Mouse (Mus musculus) brain, adult 2 months (tissue): ENCODE data around the gene Fkbp6.

Experiments
- DNase-seq: peaks from one replicate; pipeline ENCODE4 v3.0.0; 2011; ENCODE audit warnings: low read depth, low spot score

Fkbp6 gene

GRCm38 (mm10) chr5:135352995-135353394 is 3.2 kb upstream of the Fkbp6 start, which contains the start of gene Trim50:
Gene Trim50, plus strand, starts transcription at chr5:135353295.
- no peak for DNase-seq

DNA sequence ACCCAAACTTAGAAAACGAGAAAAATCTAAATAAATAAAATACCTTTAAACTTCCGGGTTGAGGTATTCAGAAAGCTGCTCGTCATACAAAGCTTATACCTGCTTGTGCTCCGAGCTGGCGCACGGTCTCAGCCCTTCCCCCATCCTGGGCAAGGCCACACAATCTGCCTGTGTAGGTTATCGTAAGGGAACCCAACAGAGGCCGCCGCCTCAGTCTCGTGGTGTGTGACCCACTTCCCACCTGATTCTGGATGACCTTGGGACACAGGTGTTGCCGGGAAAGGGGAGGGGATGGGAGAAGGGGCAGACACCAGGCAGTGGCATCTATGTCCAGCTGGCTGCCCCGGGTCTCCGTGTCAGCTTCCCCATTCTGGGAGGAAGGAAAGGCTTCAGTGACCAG is 1.8 kb upstream of the Fkbp6 start:
- DNase-seq = no peak

DNA sequence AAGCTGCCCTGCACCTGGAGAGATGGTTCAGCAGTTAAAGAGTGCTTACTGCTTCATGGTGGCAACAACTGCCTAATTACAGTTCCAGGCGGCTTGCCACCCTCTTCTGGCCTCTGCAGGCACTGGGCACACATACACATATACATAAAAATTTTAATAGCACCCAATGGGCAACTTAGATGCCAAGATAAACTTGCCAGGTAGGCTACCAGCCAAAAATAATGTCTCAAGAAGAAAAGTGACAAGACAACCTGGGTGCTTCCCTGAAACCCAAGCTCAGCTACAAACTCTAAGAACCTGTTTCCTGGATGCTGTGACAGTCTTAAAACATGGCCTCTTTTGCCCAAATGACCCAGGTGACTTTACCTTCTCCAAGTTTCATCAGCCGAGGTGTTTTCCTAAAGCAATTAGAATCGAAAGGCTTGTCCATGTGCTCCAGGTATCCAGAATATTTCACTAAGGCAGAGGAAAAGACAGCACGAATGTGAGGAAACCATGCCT is 2.3 kb downstream of the Fkbp6 start:
- DNase-seq = no peak

DNA sequence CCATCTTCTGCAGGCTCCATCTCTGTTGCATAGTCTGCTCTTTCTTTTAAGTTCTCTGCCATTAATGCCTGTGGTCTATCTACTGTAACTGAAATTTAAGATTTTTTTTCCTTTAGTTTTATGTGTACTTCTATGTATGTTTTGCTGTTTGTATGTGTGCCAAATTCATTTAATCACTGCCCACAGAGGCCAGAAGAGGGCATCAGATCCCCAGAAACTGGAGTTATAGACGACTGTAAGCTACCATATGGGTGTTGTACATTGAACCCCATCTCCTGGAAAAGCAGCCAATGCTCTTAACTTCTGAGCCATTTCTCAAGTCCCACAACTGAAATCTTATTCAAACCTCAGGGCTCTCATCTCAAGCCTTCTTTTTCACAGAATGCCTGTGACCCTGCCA is 3.4 kb downstream of the Fkbp6 start:
- no peak for DNase-seq

- no peak for DNase-seq
Measured at GRCm38 (mm10) chr5:135345989-135346388, 3.9 kb downstream of the Fkbp6 start.

DNA sequence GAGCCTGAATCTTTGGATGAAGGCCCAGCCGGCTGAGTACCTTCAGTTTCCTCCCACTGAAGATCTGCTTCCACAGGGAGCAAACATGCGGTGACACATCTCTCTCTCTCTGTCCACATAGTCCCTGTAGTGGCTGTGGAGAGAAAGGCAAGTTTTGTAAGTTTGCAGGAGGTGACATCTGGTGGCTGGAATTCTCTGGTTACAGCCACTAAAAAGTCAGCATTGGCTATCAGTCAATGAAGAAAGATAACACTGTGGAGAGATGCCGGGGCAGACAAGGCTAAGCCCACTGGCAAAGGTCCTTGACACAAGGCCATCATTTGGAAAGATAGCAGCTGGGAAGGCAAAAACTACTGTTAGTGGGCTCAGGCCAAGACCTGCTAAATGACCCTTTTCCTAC is 12.3 kb downstream of the Fkbp6 start:
- DNase-seq = peak; percentile 24

DNA sequence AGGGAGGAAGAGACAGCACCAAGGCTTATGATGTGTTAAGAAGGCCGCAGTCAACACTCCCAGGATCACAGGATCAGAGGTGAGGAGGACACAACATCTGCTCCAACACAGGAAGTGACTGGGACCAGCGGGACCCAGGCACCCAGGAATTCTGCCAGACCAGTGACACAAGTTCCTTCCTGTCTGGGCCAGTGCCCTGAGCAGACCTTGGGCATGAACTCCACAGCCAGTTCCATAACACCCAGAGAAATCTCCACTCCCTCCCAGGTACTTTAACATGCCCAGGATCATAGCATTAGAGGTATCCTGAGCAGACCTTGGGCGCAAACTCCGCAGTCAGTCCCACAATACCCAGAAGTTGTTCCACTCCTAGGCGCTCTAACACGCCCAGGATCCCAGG is 18.7 kb downstream of the Fkbp6 start:
- DNase-seq = no peak

GRCm38 (mm10) chr5:135330201-135330600 is 19.6 kb downstream of the Fkbp6 start:
- no peak for DNase-seq

DNA sequence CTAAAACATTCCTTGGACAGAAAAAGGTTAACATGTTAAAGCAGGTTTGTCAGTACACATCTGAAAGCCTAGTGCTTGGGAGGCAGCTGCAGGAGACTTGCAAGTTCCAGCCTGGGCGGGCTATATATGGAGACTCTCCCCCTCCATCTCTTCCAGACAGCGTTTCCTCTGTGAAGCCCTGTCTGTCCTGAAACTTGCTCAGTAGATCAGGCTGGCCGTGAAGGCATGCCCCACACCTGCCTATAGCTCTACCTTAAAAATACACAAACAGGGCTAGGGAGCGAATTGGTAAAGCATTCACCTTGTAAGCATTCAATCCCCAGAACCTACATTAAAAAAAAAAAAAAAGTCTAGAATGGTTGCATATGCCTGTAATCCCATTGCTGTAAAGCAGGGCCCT is 20.4 kb downstream of the Fkbp6 start:
- no peak for DNase-seq

- DNase-seq = peak; percentile 41
Measured at GRCm38 (mm10) chr5:135326121-135326659, 23.7 kb downstream of the Fkbp6 start.

DNA sequence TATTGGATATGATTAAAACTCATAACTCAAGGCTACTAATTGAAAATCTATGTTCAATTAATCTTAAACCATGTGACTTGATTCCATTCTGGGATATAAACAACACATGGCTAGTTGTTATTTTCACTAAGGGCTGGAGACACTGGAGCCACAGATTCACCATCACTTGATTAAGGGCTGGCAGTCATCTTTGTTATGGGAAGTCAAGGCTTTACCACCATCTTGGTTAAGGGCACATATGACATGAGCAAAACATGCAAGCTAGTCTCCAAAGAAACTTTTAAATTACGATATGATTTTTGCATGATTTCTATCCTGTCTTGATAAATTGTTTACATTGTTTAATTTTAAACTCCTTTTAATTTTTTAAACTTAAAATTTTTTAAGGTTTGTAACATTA is 27.6 kb downstream of the Fkbp6 start:
- no peak for DNase-seq

DNA sequence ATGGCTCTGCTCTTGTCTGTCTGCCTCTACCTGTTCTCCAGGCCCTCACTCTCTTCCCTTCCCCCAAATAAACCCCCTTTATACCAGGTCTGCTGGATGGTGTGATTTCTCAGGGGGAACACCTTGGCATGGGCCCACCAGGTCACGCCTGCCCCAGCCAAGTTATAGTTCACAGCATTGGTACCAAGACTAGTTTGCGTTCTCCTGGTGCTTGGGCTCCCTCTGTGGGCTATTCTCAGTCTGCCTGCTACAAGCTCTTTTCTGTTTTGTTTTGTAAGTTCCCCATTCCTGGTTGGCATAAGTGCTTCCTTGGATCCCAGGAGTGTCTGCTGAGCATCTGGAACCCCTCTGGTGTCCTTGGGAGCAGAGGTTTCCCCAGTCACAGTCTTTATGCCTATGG is 30.0 kb downstream of the Fkbp6 start:
- DNase-seq = peak; percentile 4

DNA sequence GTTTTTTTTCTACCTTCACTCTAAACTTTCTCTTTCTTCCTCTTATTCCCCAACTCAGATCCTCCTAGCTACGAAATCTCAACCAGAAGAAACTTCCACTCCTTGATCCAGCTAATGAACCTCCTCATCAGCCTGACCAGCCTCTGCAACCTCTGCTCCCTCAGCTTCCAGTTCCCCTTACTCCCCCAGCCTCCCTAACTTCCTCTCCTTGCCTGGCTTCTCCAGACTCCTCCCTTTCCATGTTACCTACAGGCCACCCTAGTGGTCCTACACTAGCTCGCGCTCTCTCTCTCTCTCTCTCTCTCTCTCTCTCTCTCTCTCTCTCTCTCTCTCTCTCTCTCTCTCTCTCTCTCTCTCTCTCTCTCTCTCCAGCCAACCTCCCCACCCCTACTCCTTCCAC is 33.7 kb downstream of the Fkbp6 start:
- DNase-seq = no peak

DNA sequence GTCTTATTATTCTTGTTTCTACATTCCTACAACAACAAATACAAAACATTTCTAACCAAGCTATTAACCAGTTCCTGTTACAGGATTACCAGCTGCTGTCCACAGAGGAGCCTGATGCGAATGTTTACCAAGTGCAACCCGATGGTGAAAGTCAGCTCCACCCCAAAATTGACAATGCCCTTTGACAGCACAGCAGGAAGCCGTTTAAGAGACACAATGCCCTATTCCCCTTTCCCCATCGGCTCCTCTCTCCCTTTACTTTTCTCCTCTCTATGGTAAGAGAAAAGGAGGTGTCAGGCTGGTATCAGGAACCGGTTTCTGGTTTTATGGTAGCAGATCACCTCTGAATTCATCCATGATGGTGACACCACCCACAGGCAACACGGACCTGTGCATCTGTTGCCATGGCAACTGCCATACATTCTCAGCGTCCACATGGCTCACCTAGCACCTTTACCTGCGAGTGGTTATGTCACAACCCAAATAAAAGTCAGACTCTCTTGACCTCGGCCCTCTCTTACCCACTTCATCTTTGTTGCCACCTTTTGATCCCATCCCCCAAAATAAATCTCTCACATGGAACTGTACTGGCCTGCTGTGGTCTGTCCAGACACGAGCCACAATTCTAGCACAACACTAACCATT is 43.4 kb downstream of the Fkbp6 start:
- DNase-seq = no peak

GRCm38 (mm10) chr5:135302454-135302853 is 47.4 kb downstream of the Fkbp6 start:
- peak; percentile 17 for DNase-seq

DNA sequence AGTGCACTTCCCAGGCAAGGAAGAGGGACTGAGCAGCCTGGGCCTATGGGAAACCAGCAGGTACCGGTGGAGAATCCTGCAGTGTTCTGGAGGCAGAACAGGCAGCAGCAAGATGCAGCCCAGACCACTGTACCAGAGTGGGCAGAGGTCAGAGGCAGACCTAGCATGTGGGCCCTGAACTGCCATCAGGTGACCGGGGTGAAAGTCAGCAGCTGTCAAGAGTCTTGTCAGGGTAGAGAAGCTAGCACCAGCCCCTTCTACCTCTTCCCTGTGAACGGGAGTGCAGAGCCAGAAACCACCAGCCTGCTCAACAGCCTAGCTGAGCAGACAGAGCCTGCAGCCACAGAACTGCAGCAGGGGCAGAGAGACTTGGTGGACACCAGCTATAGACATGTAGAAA is 47.9 kb downstream of the Fkbp6 start:
- no peak for DNase-seq

DNA sequence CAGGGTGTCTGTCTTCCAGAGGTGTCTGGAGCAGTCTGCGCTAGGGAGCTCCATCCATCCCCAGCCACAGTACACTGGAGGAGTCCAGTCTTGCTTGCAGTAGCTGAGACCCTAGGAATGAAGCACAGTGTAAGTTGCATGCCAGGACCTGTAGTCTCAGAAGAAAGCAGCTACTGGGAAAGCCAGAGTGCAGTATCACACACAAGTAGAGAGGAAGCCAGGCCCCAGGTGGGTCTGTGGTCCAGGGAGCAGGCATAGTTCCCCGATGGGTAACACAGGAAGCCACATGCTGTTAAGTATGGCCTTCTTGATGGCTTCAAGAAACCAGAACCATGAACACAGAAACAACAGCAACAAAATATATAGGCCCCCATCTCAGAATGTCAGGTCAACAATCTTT is 57.8 kb downstream of the Fkbp6 start:
- no peak for DNase-seq

DNA sequence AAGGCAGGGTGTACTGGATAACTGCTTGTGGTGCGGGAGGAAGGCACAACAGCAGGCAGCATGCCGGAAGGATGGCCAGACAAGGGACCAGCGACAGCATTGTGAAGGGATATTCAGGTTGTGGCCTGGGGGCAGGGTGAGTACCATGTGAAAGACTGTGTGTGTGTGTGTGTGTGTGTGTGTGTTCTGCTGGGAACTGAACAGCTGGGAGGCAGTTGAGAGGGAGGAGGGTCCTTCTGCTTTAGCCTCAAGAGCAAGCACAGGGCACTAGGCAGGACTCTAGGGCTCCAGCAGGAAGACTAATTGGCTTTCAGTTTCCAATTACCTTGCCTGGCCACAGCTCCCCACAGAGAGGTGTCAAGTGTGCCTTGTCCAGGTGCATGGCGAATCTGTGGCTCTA is 58.7 kb downstream of the Fkbp6 start:
- no peak for DNase-seq

GRCm38 (mm10) chr5:135290703-135291102 is 59.1 kb downstream of the Fkbp6 start:
- no peak for DNase-seq

DNA sequence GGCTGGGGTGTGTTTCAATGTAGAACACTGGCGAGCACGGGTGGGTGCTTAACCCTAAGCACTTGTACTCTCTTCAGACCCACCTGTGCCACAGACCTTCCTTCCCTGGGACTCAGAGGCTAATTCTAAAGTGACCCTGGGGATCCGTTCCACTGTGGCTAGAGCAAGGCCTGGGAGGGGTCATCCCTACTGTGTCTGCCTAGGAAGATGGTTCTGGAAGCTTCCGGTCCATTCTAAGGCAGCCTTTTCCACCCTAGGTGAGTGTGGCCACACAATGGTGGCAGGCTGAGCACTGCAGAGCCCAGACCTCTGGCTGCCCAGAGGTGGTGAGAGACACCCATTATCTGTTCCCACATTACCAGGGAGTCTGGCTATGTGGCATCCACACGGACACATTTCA is 62.9 kb downstream of the Fkbp6 start:
- no peak for DNase-seq

GRCm38 (mm10) chr5:135286185-135286584 is 63.7 kb downstream of the Fkbp6 start:
- peak; percentile 80 for DNase-seq

DNA sequence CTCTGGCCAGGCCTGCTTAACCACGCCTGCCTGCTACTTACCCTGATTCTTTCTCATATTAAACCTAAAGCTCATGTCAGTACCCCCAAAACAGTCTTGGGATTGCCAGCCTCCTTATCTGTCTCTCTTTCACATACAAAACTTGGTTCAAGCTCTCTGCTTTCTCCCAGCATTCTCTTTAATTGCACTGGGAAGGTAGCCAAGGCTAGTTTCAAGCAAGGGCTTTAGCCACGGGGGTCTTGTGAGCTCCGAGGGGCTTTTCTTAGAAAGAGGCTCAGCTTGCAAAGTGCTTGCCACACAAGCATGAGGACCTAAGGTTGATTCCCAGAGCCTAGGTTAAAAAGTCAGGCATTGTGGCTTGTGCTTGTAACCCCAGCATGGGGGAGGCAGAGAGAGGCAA is 64.6 kb downstream of the Fkbp6 start:
- DNase-seq = no peak

GRCm38 (mm10) chr5:135280226-135280625 is 69.6 kb downstream of the Fkbp6 start:
- DNase-seq = no peak

- no peak for DNase-seq
Measured at GRCm38 (mm10) chr5:135276597-135276996, 73.2 kb downstream of the Fkbp6 start.
